Comparison of ENCODE assay signal across 8 mouse cellular contexts in genomic region chr2:154402811-154403210, GRCm38 (mm10). TPM values are rescaled to one million over a fixed set of nuclear protein-coding genes. Genes with fewer than 3 reads are reported as not detected.
DNase-seq lines count a peak whose midpoint lies in the region; ATAC-seq lines count a peak whose summit lies in the region.

No protein-coding gene starts in this region.

- 0 out of 2 replicates have a peak, but pooled peaks cover 4% of the 10 kb centered on the region for H3K27me3 ChIP-seq in heart, embryonic 10.5 days (ENCODE audit: insufficient read depth, poor library complexity, severe bottlenecking)

- peaks cover 30% of the 10 kb centered on the region for H3K36me3 ChIP-seq in heart, embryonic 10.5 days

- H3K4me1 ChIP-seq in heart, embryonic 10.5 days, result peaks cover 50% of the 10 kb centered on the region

- no peak for ATAC-seq in inflammation-experienced regulatory T-cells, adult 6 months

- peak; percentile 41 to 51 for DNase-seq in cerebellum, postnatal 14 days
- no peak for DNase-seq in cerebellum, adult 9-11 months
- peak; percentile 87 for DNase-seq in Muller cell, postnatal 12 days (ENCODE audit: inconsistent ontology term)
- DNase-seq in heart, embryonic 10.5 days (ENCODE audit: low spot score), result peak; percentile 92
- DNase-seq in kidney, adult 8-10 months, result peak; percentile 75 to 83
- peak; percentile 61 for DNase-seq in lung, postnatal 14 days
- DNase-seq in B cell, adult 2 months, result no peak

- H3K9me3 ChIP-seq in heart, embryonic 10.5 days, result no peaks in the 10 kb centered on the region

- H3K4me3 ChIP-seq in heart, embryonic 10.5 days, result peak overlapping the region; percentile 23

- WGBS in heart, embryonic 10.5 days, result 15% methylated on average over 7 of the region's 7 CpGs

- peak overlapping the region; percentile 86 for H3K27ac ChIP-seq in heart, embryonic 10.5 days

RNA-seq across cellular contexts. Expression of gene Snta1, which starts 5.1 kb away (rescaled TPM):
- polyA plus RNA-seq in heart, embryonic 10.5 days (2016; fragmentation: Nextera tagmentation; extraction: Ambion mirVana), result 28.1 and 42.0 TPM in 2 replicates
- not detected for polyA plus RNA-seq in inflammation-experienced regulatory T-cells, adult 6 months (2017; shearing (Covaris generic))

RNA-seq across cellular contexts. Expression of gene Cdk5rap1, which starts 30.0 kb away (rescaled TPM):
- polyA plus RNA-seq in heart, embryonic 10.5 days (2016; fragmentation: Nextera tagmentation; extraction: Ambion mirVana), result 15.7 and 18.7 TPM in 2 replicates
- 10 to 100 TPM; 14.7 to 89.3 (median 50.7) TPM for polyA plus RNA-seq in inflammation-experienced regulatory T-cells, adult 6 months (2017; shearing (Covaris generic))

RNA-seq across cellular contexts. Expression of gene Cbfa2t2, which starts 33.5 kb away (rescaled TPM):
- 37.3 and 44.6 TPM in 2 replicates for polyA plus RNA-seq in heart, embryonic 10.5 days (2016; fragmentation: Nextera tagmentation; extraction: Ambion mirVana)
- 10 to 100 TPM; 18.9 to 26.6 (median 25.6) TPM for polyA plus RNA-seq in inflammation-experienced regulatory T-cells, adult 6 months (2017; shearing (Covaris generic))

Comparison
In these comparisons a context has a peak if more than half of its experiments do, and no peak if none do; other contexts are left out.
1. DNase-seq: peak in cerebellum, postnatal 14 days (2 of 2), Muller cell, postnatal 12 days (single experiment), heart, embryonic 10.5 days (single experiment), kidney, adult 8-10 months (2 of 2) and lung, postnatal 14 days (single experiment); none in cerebellum, adult 9-11 months (single experiment) and B cell, adult 2 months (0 of 2).
2. RNA of gene Snta1, which starts 5.1 kb away (polyA plus RNA-seq): 28.1 to 42.0 TPM in heart, embryonic 10.5 days; not detected in inflammation-experienced regulatory T-cells, adult 6 months; every median in the first group is over 10 times any median in the second.